Mouse (Mus musculus) megakaryocyte, embryonic 14.5 days (primary cell): ENCODE results near the gene Olfr1223. TPM values are rescaled to one million over a fixed set of nuclear protein-coding genes. Genes with fewer than 3 reads are reported as not detected.

ENCODE experiments used
- H3K27me3 ChIP-seq: replicated peaks from 2 replicates; pipeline ENCODE3; 2012; ENCODE audit warnings: inconsistent platforms
- H3K36me3 ChIP-seq: replicated peaks from 2 replicates; pipeline ENCODE3; 2012; ENCODE audit warnings: low read length, inconsistent platforms, mixed read lengths
- H3K4me1 ChIP-seq: 2 replicates; pipeline ENCODE4 v1.6.1; 2012; ENCODE audit warnings: inconsistent platforms
- H3K4me3 ChIP-seq: replicated peaks from 2 replicates; pipeline ENCODE3; 2012; ENCODE audit warnings: moderate library complexity, mild to moderate bottlenecking, inconsistent platforms
- H3K9me3 ChIP-seq: 2 replicates; pipeline ENCODE4 v1.6.1; 2012; ENCODE audit warnings: inconsistent platforms
- FLI1 ChIP-seq: IDR thresholded peaks from 2 replicates; pipeline ENCODE4 v1.6.1; 2012; ENCODE audit warnings: low read length, inconsistent platforms, mixed read lengths
- GATA1 ChIP-seq: IDR thresholded peaks from 3 replicates; pipeline ENCODE4 v1.6.1; 2012; ENCODE audit warnings: mixed read lengths, low read length, inconsistent platforms, borderline replicate concordance
- polyA plus RNA-seq: library from polyadenylated mRNA; stranded (reverse); fragments of >175 nt; gene quantifications from 2 replicates; pipeline ENCODE4 v1.2.3, GENCODE M21; 2012; ENCODE audit warnings: low replicate concordance; ENCODE audit not compliant: insufficient read depth

Olfr1223 gene
- polyA plus RNA-seq, 1 experiment: not detected

DNA sequence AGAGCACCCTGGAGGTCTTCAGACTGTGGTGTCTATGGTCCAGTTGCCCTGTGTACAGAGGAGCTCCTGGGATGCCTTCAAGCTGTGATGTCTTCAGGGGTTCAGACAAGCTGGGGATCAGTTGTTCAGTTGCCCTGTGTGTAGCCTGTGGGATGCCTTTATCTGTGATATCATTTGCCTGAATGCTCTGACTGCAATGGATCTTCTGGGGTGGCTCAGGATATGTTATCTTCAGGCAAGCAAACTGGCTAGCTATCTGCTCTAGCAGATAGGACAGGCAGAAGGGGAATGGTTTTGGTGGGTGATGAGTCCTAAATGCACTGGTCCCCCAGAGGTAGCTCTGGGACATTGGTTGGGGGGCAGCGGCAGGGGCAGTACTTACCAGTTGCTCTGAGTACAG, 57.5 kb downstream of the Olfr1223 start:
- H3K27me3 ChIP-seq: no peaks in the 10 kb centered on the region
- H3K4me1 ChIP-seq: no peaks in the 10 kb centered on the region
- H3K36me3 ChIP-seq: no peaks in the 10 kb centered on the region
- no peak for TF ChIP-seq GATA1
- no peak for TF ChIP-seq FLI1
- H3K9me3 ChIP-seq: 0 out of 2 replicates have a peak, but pooled peaks cover 4% of the 10 kb centered on the region
- no peak overlapping the region for H3K4me3 ChIP-seq

Other genes starting within 250 kb of the Olfr1223 start
- not detected in 2 replicates for gene Olfr1208, start 249.2 kb downstream of the Olfr1223 start, polyA plus RNA-seq
- gene Olfr1209, start 236.4 kb downstream of the Olfr1223 start, polyA plus RNA-seq: not detected in 2 replicates
- gene Olfr1211, start 213.4 kb downstream of the Olfr1223 start, polyA plus RNA-seq: not detected in 2 replicates
- not detected in 2 replicates for gene Olfr1212, start 197.6 kb downstream of the Olfr1223 start, polyA plus RNA-seq
- gene Gm13762, start 171.3 kb downstream of the Olfr1223 start, polyA plus RNA-seq: not detected in 2 replicates
- not detected in 2 replicates for gene Olfr1214, start 158.9 kb downstream of the Olfr1223 start, polyA plus RNA-seq
- not detected in 2 replicates for gene Olfr1215, start 144.6 kb downstream of the Olfr1223 start, polyA plus RNA-seq
- gene Olfr1216, start 133.2 kb downstream of the Olfr1223 start, polyA plus RNA-seq: not detected in 2 replicates
- gene Olfr1217, start 119.5 kb downstream of the Olfr1223 start, polyA plus RNA-seq: not detected in 2 replicates
- not detected in 2 replicates for gene Olfr1218, start 90.4 kb downstream of the Olfr1223 start, polyA plus RNA-seq
- not detected in 2 replicates for gene Olfr1219, start 68.0 kb downstream of the Olfr1223 start, polyA plus RNA-seq
- gene Olfr1220, start 44.7 kb downstream of the Olfr1223 start, polyA plus RNA-seq: not detected in 2 replicates
- not detected in 2 replicates for gene Olfr1221, start 34.3 kb downstream of the Olfr1223 start, polyA plus RNA-seq
- not detected in 2 replicates for gene Olfr1222, start 18.5 kb downstream of the Olfr1223 start, polyA plus RNA-seq
- gene Olfr1224-ps1, start 12.5 kb upstream of the Olfr1223 start, polyA plus RNA-seq: not detected in 2 replicates
- not detected in 2 replicates for gene Olfr1225, start 23.1 kb upstream of the Olfr1223 start, polyA plus RNA-seq
- not detected in 2 replicates for gene Olfr1226, start 48.5 kb upstream of the Olfr1223 start, polyA plus RNA-seq
- not detected in 2 replicates for gene Olfr1228, start 102.5 kb upstream of the Olfr1223 start, polyA plus RNA-seq
- gene Olfr1229, start 136.5 kb upstream of the Olfr1223 start, polyA plus RNA-seq: not detected in 2 replicates
- not detected in 2 replicates for gene Olfr1230, start 145.7 kb upstream of the Olfr1223 start, polyA plus RNA-seq
- not detected in 2 replicates for gene Olfr1231, start 155.5 kb upstream of the Olfr1223 start, polyA plus RNA-seq
- gene Olfr1232, start 178.1 kb upstream of the Olfr1223 start, polyA plus RNA-seq: not detected in 2 replicates
- gene Olfr1233, start 190.8 kb upstream of the Olfr1223 start, polyA plus RNA-seq: not detected in 2 replicates
- not detected in 2 replicates for gene Olfr1234, start 213.3 kb upstream of the Olfr1223 start, polyA plus RNA-seq